Mouse (Mus musculus) midbrain, embryonic 16.5 days (tissue): Measurements from ENCODE around the gene Ppa1. TPM values are rescaled to one million over a fixed set of nuclear protein-coding genes. Genes with fewer than 3 reads are reported as not detected.

Experiments used
- ATAC-seq: fragments of 200-750 bp; cut with Nextera tagmentation; 2 replicates; pipeline ENCODE4 v1.8.0; 2017; ENCODE audit warnings: moderate TSS enrichment
- H3K27ac ChIP-seq: fragments of 300-500 bp; sonication (generic); 2 replicates; pipeline ENCODE4 v1.5.1; 2014; ENCODE audit warnings: mild to moderate bottlenecking, low read length, mixed read lengths
- H3K27me3 ChIP-seq: fragments of 300-500 bp; sonication (generic); 2 replicates; pipeline ENCODE4 v1.6.1; 2014; ENCODE audit warnings: low read depth, low read length, mixed read lengths; ENCODE audit not compliant: control insufficient read depth, insufficient read depth
- H3K36me3 ChIP-seq: fragments of 300-500 bp; sonication (generic); 2 replicates; pipeline ENCODE4 v1.6.1; 2014; ENCODE audit warnings: mild to moderate bottlenecking, low read length, moderate library complexity, mixed read lengths; ENCODE audit not compliant: control insufficient read depth, insufficient read depth
- H3K4me1 ChIP-seq: fragments of 300-500 bp; sonication (generic); 2 replicates; pipeline ENCODE4 v1.6.1; 2014; ENCODE audit warnings: mild to moderate bottlenecking, low read length, mixed read lengths; ENCODE audit not compliant: control insufficient read depth, insufficient read depth
- H3K4me2 ChIP-seq: fragments of 300-500 bp; sonication (generic); 2 replicates; pipeline ENCODE4 v1.6.1; 2014; ENCODE audit warnings: mild to moderate bottlenecking, low read length, mixed read lengths
- H3K4me3 ChIP-seq: fragments of 300-500 bp; sonication (generic); 2 replicates; pipeline ENCODE4 v1.5.1; 2014; ENCODE audit warnings: low read depth, mild to moderate bottlenecking, low read length, moderate library complexity, mixed read lengths
- H3K9ac ChIP-seq: fragments of 300-500 bp; sonication (generic); 2 replicates; pipeline ENCODE4 v1.6.1; 2014; ENCODE audit warnings: low read depth, low read length, mixed read lengths
- H3K9me3 ChIP-seq: fragments of 300-500 bp; sonication (generic); replicated peaks from 2 replicates; pipeline ENCODE4 v1.6.1; 2014; ENCODE audit warnings: mild to moderate bottlenecking, low read length, mixed read lengths; ENCODE audit not compliant: control insufficient read depth, poor library complexity, severe bottlenecking
- WGBS: fragments of 180-500 bp; shearing (Covaris S2); extraction: QIAGEN DNeasy Blood & Tissue Kit; methylation state at CpG from one replicate; pipeline ENCODE4 v1.1.7; 2014; 5-methylcytosine and 5-hydroxymethylcytosine counted together
- polyA plus RNA-seq: library from polyadenylated mRNA; unstranded; fragments of >200 nt; fragmentation: Nextera tagmentation; extraction: Ambion mirVana; gene quantifications from 2 replicates; pipeline ENCODE4 v1.2.1, GENCODE M21; 2015

Gene Ppa1
- polyA plus RNA-seq, 1 experiment from 2014 or later = 221 TPM

DNA sequence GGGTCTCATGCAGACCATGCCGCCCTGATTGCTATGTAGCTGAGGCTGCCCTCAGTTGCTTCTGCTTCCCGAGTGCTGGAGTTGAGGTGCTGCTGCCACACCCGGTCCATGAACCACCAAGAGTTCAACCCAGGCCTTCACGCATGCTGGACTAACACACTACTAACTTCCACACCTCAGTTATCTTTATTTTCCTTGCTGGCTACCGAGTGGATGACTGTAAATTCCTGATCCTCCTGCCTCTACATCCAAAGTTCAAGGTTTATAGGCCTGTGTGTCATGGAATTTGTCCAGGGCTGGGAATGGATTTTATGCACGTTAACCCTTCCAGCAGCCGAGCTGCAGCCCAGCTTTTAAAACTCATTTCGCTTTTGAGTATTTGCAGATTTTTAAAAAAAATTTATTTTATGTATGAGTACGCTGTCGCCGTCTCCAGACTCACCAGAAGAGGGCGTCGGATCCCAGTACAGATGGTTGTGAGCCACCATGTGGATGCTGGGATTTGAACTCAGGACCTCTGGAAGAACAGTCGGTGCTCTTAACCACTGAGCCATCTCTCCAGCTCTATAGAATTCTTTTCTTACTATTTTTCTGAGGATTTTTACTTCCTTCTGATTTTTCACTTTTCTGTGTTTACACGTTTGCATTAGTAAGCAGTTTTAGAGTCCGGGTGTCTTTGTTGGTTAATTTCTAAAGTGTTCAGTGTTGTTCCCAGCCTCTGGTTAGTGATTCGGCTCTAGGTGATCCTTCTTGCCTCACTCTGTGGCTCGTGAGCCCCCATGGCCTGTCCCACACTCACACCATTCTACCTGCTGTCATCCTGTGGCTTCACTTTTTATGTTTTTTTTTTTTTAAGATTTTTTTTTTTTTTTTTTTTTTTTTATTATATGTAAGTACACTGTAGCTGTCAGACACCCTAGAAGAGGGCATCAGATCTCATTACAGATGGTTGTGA is 8.9 kb downstream of the Ppa1 start:
- 91% methylated on average over 18 of the region's 18 CpGs for WGBS
- no peaks in the 10 kb centered on the region for H3K27me3 ChIP-seq
- H3K9me3 ChIP-seq = no peaks in the 10 kb centered on the region
- H3K9ac ChIP-seq = no peak overlapping the region
- peaks cover 2% of the 10 kb centered on the region; the same call in 1 of the 2 replicates for H3K4me1 ChIP-seq
- no peak for ATAC-seq
- no peak overlapping the region for H3K4me3 ChIP-seq
- H3K4me2 ChIP-seq = no peak overlapping the region
- no peak overlapping the region for H3K27ac ChIP-seq
- peaks cover 13% of the 10 kb centered on the region for H3K36me3 ChIP-seq

DNA sequence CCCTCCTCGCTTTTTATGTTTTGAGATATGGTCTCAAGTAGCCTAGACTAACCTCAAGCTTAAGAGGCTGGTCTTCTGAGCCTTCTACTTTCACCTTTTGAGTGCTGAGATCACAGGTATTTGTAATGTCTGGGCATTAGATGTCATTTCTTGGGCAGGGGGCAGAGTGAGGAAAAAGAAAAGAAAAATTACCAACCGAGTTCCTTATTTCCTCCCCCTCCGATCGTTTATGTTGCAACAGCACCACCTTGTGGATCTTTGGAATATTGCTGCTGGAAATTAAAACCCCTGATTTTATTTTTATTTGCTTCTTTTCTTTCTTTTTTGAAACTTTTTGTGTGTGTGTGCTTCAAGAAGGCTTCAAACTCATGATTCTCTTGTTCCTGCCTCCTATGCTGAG is 9.6 kb downstream of the Ppa1 start:
- no peak for ATAC-seq

DNA sequence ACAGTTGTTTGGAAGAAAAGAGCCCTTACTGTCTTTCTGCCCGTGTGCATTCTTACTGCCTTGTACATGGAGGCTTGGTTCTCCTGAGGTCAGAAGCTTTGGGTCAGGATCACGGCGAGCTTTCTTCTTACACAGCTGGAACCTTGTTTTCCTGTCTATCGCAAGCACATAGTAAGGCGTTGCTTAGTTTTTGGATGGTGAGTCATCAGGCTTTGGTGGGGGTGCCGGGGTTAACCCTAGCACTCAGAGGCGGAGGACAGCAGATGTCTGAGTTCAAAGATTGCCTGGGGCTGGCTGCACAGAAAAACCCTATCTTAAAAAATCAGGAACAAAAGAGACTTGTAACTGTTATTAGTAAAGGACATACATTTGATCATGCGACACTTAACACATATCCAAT is 13.5 kb downstream of the Ppa1 start:
- Histone ChIP-seq H3K36me3 (peaks cover 20% of the 10 kb centered on the region), H3K4me2 (no peak overlapping the region), H3K9me3 (no peaks in the 10 kb centered on the region), H3K27me3 (no peaks in the 10 kb centered on the region), H3K27ac (peak overlapping the region; percentile 63; the same call in 1 of the 2 replicates), H3K9ac (no peak overlapping the region), H3K4me3 (no peak overlapping the region), H3K4me1 (peaks cover 9% of the 10 kb centered on the region)
- 56% methylated on average over 8 of the region's 8 CpGs for WGBS
- ATAC-seq = no peak

More for the DNA sequence above, 9.6 kb downstream of the Ppa1 start:
- Histone ChIP-seq H3K9ac (no peak overlapping the region), H3K4me1 (peaks cover 8% of the 10 kb centered on the region; the same call in 1 of the 2 replicates), H3K4me2 (no peak overlapping the region), H3K27me3 (no peaks in the 10 kb centered on the region), H3K27ac (no peak overlapping the region), H3K9me3 (no peaks in the 10 kb centered on the region), H3K4me3 (no peak overlapping the region), H3K36me3 (peaks cover 13% of the 10 kb centered on the region)
- 23% methylated on average over 4 of the region's 4 CpGs for WGBS

- ATAC-seq = peak; percentile 81
- Histone ChIP-seq H3K9me3 (no peaks in the 10 kb centered on the region), H3K27ac (peak overlapping the region; percentile 63), H3K4me2 (no peak overlapping the region), H3K4me1 (peaks cover 9% of the 10 kb centered on the region), H3K4me3 (no peak overlapping the region), H3K9ac (no peak overlapping the region), H3K27me3 (no peaks in the 10 kb centered on the region), H3K36me3 (peaks cover 20% of the 10 kb centered on the region)
- WGBS = 35% methylated on average over 10 of the region's 10 CpGs
These were observed 14.1 kb downstream of the Ppa1 start for GRCm38 (mm10) chr10:61662391-61662988.

DNA sequence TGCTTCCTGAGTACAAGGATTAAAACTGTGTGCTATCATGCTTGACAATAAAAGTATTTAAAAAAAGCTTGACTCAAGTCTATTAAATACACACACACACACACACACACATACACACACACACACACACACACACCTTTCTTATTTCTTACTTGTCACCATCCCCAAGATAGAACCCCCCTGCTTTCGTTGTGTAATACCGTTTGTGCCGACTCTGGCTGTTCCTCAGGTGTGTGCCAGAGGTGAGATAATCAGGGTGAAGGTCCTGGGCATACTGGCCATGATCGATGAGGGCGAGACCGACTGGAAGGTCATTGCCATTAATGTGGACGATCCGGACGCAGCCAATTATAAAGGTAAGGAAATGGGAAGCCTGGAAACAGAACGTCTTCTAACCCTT is 16.8 kb downstream of the Ppa1 start:
- WGBS = 94% methylated on average over 10 of the region's 10 CpGs
- no peak for ATAC-seq
- Histone ChIP-seq H3K27me3 (no peaks in the 10 kb centered on the region), H3K4me1 (peaks cover 9% of the 10 kb centered on the region), H3K27ac (no peak overlapping the region), H3K9me3 (no peaks in the 10 kb centered on the region), H3K36me3 (peaks cover 26% of the 10 kb centered on the region), H3K4me3 (no peak overlapping the region), H3K4me2 (no peak overlapping the region), H3K9ac (no peak overlapping the region)

DNA sequence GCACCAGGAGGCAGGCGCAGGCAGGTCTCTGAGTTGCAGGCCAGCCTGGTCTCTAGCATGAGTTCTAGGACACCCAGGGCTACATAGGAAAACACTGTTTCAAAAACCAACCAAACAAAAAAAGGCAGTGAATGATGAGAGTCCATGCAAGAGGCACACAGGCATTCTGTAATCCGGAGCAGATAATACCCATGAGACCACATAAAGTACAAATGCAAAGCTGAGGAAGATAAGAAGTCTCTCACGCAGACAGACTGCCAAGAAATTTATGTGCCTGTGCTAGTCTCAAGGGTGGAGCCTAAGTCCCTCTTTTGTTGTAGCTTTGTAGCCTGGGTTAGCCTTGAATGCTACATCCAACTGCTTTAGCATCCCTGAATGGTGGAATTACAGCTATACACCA is 17.3 kb downstream of the Ppa1 start:
- Histone ChIP-seq H3K36me3 (peaks cover 31% of the 10 kb centered on the region), H3K27ac (no peak overlapping the region), H3K4me1 (peaks cover 9% of the 10 kb centered on the region), H3K27me3 (no peaks in the 10 kb centered on the region), H3K4me2 (no peak overlapping the region), H3K9ac (no peak overlapping the region), H3K9me3 (no peaks in the 10 kb centered on the region), H3K4me3 (no peak overlapping the region)
- WGBS = 90% methylated on average over 3 of the region's 3 CpGs
- no peak for ATAC-seq

- ATAC-seq = no peak
- no peak overlapping the region for H3K4me2 ChIP-seq
- no peaks in the 10 kb centered on the region for H3K27me3 ChIP-seq
- no peaks in the 10 kb centered on the region for H3K9me3 ChIP-seq
- no peak overlapping the region for H3K27ac ChIP-seq
- no peak overlapping the region for H3K4me3 ChIP-seq
- H3K36me3 ChIP-seq = peaks cover 50% of the 10 kb centered on the region
- H3K4me1 ChIP-seq = no peaks in the 10 kb centered on the region
- H3K9ac ChIP-seq = no peak overlapping the region
- WGBS = 78% methylated on average over 7 of the region's 7 CpGs
These were observed 20.9 kb downstream of the Ppa1 start for GRCm38 (mm10) chr10:61669289-61669688.

DNA sequence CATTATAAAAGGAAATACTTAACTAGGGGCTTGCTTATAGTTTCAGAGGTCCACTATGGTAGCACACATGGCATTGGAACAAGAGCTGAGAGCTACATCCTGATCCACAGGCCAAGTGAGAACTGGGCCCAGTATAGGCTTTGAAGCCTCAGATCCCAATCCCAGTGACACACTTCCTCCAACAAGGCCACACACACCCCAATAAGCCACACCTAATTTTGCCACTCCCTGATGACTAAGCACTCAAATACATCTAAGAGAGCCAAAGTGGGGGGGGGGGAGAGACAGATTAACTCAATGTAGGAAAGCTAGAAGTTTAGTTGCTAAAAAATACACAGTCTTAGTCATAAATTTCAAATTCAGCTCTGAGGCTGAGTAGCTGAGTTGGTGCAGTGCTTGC is 21.5 kb downstream of the Ppa1 start:
- Histone ChIP-seq H3K4me1 (no peaks in the 10 kb centered on the region), H3K4me2 (no peak overlapping the region), H3K9me3 (no peaks in the 10 kb centered on the region), H3K27me3 (no peaks in the 10 kb centered on the region), H3K4me3 (no peak overlapping the region), H3K9ac (no peak overlapping the region), H3K27ac (no peak overlapping the region), H3K36me3 (peaks cover 54% of the 10 kb centered on the region)
- no peak for ATAC-seq

- H3K27me3 ChIP-seq = no peaks in the 10 kb centered on the region
- H3K36me3 ChIP-seq = peaks cover 50% of the 10 kb centered on the region
- H3K4me3 ChIP-seq = no peak overlapping the region
- H3K27ac ChIP-seq = no peak overlapping the region
- no peak overlapping the region for H3K9ac ChIP-seq
- H3K9me3 ChIP-seq = no peaks in the 10 kb centered on the region
- 95% methylated on average over 3 of the region's 3 CpGs for WGBS
- no peak for ATAC-seq
- no peak overlapping the region for H3K4me2 ChIP-seq
- no peaks in the 10 kb centered on the region for H3K4me1 ChIP-seq
These were observed 22.4 kb downstream of the Ppa1 start for GRCm38 (mm10) chr10:61670758-61671157.
